Mouse (Mus musculus) megakaryocyte-erythroid progenitor cell, adult 5-6 weeks (primary cell): ENCODE measurements around the gene Cd3e. TPM values are rescaled to one million over a fixed set of nuclear protein-coding genes. Genes with fewer than 3 reads are reported as not detected.
"Not testable (repeated sequence)": the region's sequence is repeated elsewhere in the genome, so short reads cannot be mapped to it uniquely, and the experiment has no call there.

Source experiments
- ATAC-seq: replicated peaks from 2 replicates; pipeline ENCODE4 v1.8.0; 2016; ENCODE audit warnings: mild to moderate bottlenecking, inconsistent platforms; ENCODE audit not compliant: severe bottlenecking, poor library complexity, low FRiP score, low TSS enrichment
- total RNA-seq, 2 experiments: library from RNA; stranded (forward) in 1 of 2; stranded (reverse) in 1 of 2; fragments of 200-1000, 215-1000 nt in 1 of 2; fragments of >200 nt in 1 of 2; fragmentation: Nextera tagmentation in 1 of 2; gene quantifications; 2 replicates each; pipeline ENCODE4 v1.2.3; 2014 to 2017

The Cd3e gene
- total RNA-seq, 2 experiments from 2014 or later: 20.5 TPM; not detected in 1

- ATAC-seq: no peak
Observed at GRCm38 (mm10) chr9:44982531-44982930, 26.9 kb downstream of the Cd3e start.

- ATAC-seq: no peak
Observed at GRCm38 (mm10) chr9:44982081-44982480, 27.3 kb downstream of the Cd3e start.

- ATAC-seq: no peak
Observed at GRCm38 (mm10) chr9:44981676-44982075, 27.8 kb downstream of the Cd3e start, which contains the start of gene Cd3d. Gene Cd3d, plus strand, starts transcription at chr9:44981786.

GRCm38 (mm10) chr9:44981104-44981503 is 28.3 kb downstream of the Cd3e start:
- ATAC-seq: no peak

GRCm38 (mm10) chr9:44980242-44980641 is 29.2 kb downstream of the Cd3e start, which contains the start of gene Cd3g:
Gene Cd3g, minus strand, starts transcription at chr9:44980431.
- ATAC-seq: no peak

GRCm38 (mm10) chr9:44979806-44980205 is 29.6 kb downstream of the Cd3e start:
- no peak for ATAC-seq

- no peak for ATAC-seq
Observed at GRCm38 (mm10) chr9:44977813-44978212, 31.6 kb downstream of the Cd3e start.

GRCm38 (mm10) chr9:44969450-44969849 is 40.0 kb downstream of the Cd3e start:
- ATAC-seq: no peak

GRCm38 (mm10) chr9:44967763-44968162 is 41.7 kb downstream of the Cd3e start:
- not testable (repeated sequence) for ATAC-seq

GRCm38 (mm10) chr9:44966815-44967242 is 42.6 kb downstream of the Cd3e start:
- peak; percentile 69 for ATAC-seq

GRCm38 (mm10) chr9:44965833-44966466 is 43.5 kb downstream of the Cd3e start:
- no peak for ATAC-seq

- peak; percentile 91 for ATAC-seq
Observed at GRCm38 (mm10) chr9:44965126-44965832, 44.1 kb downstream of the Cd3e start, which contains the start of gene Ube4a. Gene Ube4a, minus strand, starts transcription at chr9:44965600.

- no peak for ATAC-seq
Observed at GRCm38 (mm10) chr9:44954432-44954831, 55.0 kb downstream of the Cd3e start.

Other genes starting within 250 kb of the Cd3e start
- gene Arcn1, start 241.8 kb downstream of the Cd3e start, total RNA-seq (2014; fragmentation: Nextera tagmentation): 111 and 119 TPM in 2 replicates
- gene Arcn1, start 241.8 kb downstream of the Cd3e start, total RNA-seq (2017): 177 and 182 TPM in 2 replicates
- gene Ift46, start 241.7 kb downstream of the Cd3e start, total RNA-seq (2014; fragmentation: Nextera tagmentation): 27.7 and 31.3 TPM in 2 replicates
- 24.1 and 28.7 TPM in 2 replicates for gene Ift46, start 241.7 kb downstream of the Cd3e start, total RNA-seq (2017)
- not detected in 2 replicates for gene Tmem25, start 210.3 kb downstream of the Cd3e start, total RNA-seq (2014; fragmentation: Nextera tagmentation)
- gene Tmem25, start 210.3 kb downstream of the Cd3e start, total RNA-seq (2017): 0.28 TPM in 1 of 2 replicates, not detected in the other
- not detected in 2 replicates for gene Ttc36, start 206.6 kb downstream of the Cd3e start, total RNA-seq (2014; fragmentation: Nextera tagmentation)
- gene Ttc36, start 206.6 kb downstream of the Cd3e start, total RNA-seq (2017): not detected in 2 replicates
- 97.4 and 110 TPM in 2 replicates for gene Kmt2a, start 128.3 kb downstream of the Cd3e start, total RNA-seq (2014; fragmentation: Nextera tagmentation)
- 14.0 and 23.6 TPM in 2 replicates for gene Kmt2a, start 128.3 kb downstream of the Cd3e start, total RNA-seq (2017)
- gene Atp5l, start 88.9 kb downstream of the Cd3e start, total RNA-seq (2014; fragmentation: Nextera tagmentation): 751 and 827 TPM in 2 replicates
- gene Atp5l, start 88.9 kb downstream of the Cd3e start, total RNA-seq (2017): 149 and 255 TPM in 2 replicates
- 58.0 and 64.3 TPM in 2 replicates for gene Ube4a, start 44.0 kb downstream of the Cd3e start, total RNA-seq (2014; fragmentation: Nextera tagmentation)
- gene Ube4a, start 44.0 kb downstream of the Cd3e start, total RNA-seq (2017): 40.6 and 50.2 TPM in 2 replicates
- gene Cd3g, start 29.2 kb downstream of the Cd3e start, total RNA-seq (2014; fragmentation: Nextera tagmentation): 2.3 and 17.7 TPM in 2 replicates
- 2.6 and 14.6 TPM in 2 replicates for gene Cd3g, start 29.2 kb downstream of the Cd3e start, total RNA-seq (2017)
- 5.5 and 24.0 TPM in 2 replicates for gene Cd3d, start 27.8 kb downstream of the Cd3e start, total RNA-seq (2014; fragmentation: Nextera tagmentation)
- not detected in 2 replicates for gene Cd3d, start 27.8 kb downstream of the Cd3e start, total RNA-seq (2017)
- gene Mpzl2, start 30.2 kb upstream of the Cd3e start, total RNA-seq (2014; fragmentation: Nextera tagmentation): 0.77 TPM in 1 of 2 replicates, not detected in the other
- not detected in 2 replicates for gene Mpzl2, start 30.2 kb upstream of the Cd3e start, total RNA-seq (2017)
- gene Mpzl3, start 45.6 kb upstream of the Cd3e start, total RNA-seq (2014; fragmentation: Nextera tagmentation): not detected in 2 replicates
- gene Mpzl3, start 45.6 kb upstream of the Cd3e start, total RNA-seq (2017): 0.65 TPM in 1 of 2 replicates, not detected in the other
- 0.79 and 0.81 TPM in 2 replicates for gene Jaml, start 69.6 kb upstream of the Cd3e start, total RNA-seq (2014; fragmentation: Nextera tagmentation)
- gene Jaml, start 69.6 kb upstream of the Cd3e start, total RNA-seq (2017): 0.61 and 0.94 TPM in 2 replicates
- gene Scn2b, start 108.2 kb upstream of the Cd3e start, total RNA-seq (2014; fragmentation: Nextera tagmentation): not detected in 2 replicates
- gene Scn2b, start 108.2 kb upstream of the Cd3e start, total RNA-seq (2017): not detected in 2 replicates
- 0.22 and 1.2 TPM in 2 replicates for gene Scn4b, start 128.8 kb upstream of the Cd3e start, total RNA-seq (2014; fragmentation: Nextera tagmentation)
- gene Scn4b, start 128.8 kb upstream of the Cd3e start, total RNA-seq (2017): 1.1 TPM in 1 of 2 replicates, not detected in the other
- not detected in 2 replicates for gene BC049352, start 172.4 kb upstream of the Cd3e start, total RNA-seq (2014; fragmentation: Nextera tagmentation)
- gene BC049352, start 172.4 kb upstream of the Cd3e start, total RNA-seq (2017): not detected in 2 replicates
- not detected in 2 replicates for gene Tmprss4, start 194.5 kb upstream of the Cd3e start, total RNA-seq (2014; fragmentation: Nextera tagmentation)
- gene Tmprss4, start 194.5 kb upstream of the Cd3e start, total RNA-seq (2017): not detected in 2 replicates